Mouse (Mus musculus): ENCODE data around the gene Kalrn. TPM values are rescaled to one million over a fixed set of nuclear protein-coding genes. Genes with fewer than 3 reads are reported as not detected.

Gene Kalrn
- total RNA-seq (2021): 10 to 100 TPM; 17.6 to 20.2 TPM
- long read RNA-seq, experiment 1, partial matches to known transcripts: 1 of 5 reads
- long read RNA-seq, experiment 1, other reads (novel, unspliced or antisense): 3 of 5 reads
- long read RNA-seq, experiment 2, partial matches to known transcripts: 1 of 5 reads
- long read RNA-seq, experiment 2, other reads (novel, unspliced or antisense): 4 of 5 reads

- peak; percentile 91 for DNase-seq
Measured at GRCm38 (mm10) chr16:34573151-34573802, at the start of gene Kalrn. Gene Kalrn (minus strand): TSS chr16:34573532.

GRCm38 (mm10) chr16:34614021-34614420, 40.7 kb upstream of the Kalrn start:
- no peak for DNase-seq

GRCm38 (mm10) chr16:34610137-34610536, 36.8 kb upstream of the Kalrn start:
- DNase-seq: no peak

- DNase-seq: peak; percentile 16
Measured at GRCm38 (mm10) chr16:34605679-34606078, 32.3 kb upstream of the Kalrn start.

DNA sequence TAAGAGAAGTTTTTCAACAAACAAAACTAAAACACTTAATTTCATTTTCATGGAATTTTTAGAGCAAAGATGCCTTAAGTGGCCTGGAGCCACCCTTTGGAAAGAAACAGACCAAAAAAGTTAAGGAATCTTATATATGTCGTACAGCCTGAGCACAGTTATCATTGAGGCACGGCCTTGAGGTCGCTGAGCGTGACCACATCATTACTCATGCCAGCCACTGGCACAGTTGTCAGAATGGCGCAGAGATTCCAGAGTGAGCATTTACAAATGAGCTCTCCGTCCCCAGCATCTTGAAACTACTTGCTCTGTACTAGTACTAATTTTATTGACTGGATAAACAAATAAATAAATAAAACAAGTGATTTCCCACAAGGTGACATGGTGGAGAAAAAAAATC, 30.5 kb upstream of the Kalrn start:
- no peak for DNase-seq

DNA sequence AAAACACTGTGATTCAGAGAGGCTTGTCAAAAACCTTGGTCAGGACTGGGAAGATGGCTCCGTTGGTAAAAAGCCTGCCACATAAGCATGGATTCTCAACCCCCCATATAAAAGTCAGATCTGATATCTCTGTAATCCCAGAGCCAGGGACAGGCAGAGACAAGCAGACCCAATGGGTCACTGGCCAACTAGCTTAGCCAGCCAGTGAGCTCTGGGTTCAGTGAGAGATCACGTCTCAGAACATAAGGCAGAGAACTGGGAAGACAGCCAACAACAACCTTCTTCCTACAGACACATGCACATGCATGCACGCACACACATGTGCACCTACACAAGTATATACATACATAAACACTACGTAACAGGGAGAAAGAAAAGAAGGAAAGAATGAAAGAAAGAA, 29.7 kb upstream of the Kalrn start:
- no peak for DNase-seq

- DNase-seq: no peak
Measured at GRCm38 (mm10) chr16:34601954-34602353, 28.6 kb upstream of the Kalrn start.

GRCm38 (mm10) chr16:34595294-34595693, 22.0 kb upstream of the Kalrn start:
- no peak for DNase-seq

GRCm38 (mm10) chr16:34594597-34595262, 21.4 kb upstream of the Kalrn start:
- DNase-seq: no peak

GRCm38 (mm10) chr16:34592696-34593095, 19.4 kb upstream of the Kalrn start:
- DNase-seq: no peak

GRCm38 (mm10) chr16:34591934-34592333, 18.6 kb upstream of the Kalrn start:
- DNase-seq: no peak

DNA sequence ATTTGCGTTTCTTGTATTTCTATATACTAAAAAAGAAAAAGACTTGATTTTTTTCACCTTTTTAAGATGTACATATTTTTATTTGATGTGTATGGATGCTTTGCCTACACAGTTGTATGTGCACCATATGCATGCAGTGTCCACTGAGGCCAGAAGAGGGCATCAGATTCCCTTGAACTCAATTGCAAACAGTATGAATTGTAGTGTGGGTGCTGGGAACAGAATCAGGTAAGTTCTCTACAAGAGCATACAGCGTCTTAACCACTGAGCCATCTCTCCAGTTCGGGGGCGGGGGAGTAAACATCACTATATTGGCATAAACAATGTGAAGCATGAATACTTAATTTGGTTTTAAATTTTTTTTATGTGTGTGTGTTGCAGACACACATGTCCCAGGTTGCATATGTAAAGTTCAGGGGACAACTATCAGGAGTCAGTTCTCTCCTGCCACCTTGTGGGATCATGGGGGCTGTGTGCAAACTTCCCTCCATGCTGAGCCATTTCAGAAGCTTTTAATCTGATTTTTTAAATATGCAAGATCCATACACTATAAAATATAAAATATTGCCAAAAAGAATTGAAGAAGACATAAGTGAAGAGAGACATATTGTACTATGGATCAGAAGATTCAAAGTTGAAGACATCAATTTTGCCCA, 6.5 kb upstream of the Kalrn start:
- no peak for DNase-seq

DNA sequence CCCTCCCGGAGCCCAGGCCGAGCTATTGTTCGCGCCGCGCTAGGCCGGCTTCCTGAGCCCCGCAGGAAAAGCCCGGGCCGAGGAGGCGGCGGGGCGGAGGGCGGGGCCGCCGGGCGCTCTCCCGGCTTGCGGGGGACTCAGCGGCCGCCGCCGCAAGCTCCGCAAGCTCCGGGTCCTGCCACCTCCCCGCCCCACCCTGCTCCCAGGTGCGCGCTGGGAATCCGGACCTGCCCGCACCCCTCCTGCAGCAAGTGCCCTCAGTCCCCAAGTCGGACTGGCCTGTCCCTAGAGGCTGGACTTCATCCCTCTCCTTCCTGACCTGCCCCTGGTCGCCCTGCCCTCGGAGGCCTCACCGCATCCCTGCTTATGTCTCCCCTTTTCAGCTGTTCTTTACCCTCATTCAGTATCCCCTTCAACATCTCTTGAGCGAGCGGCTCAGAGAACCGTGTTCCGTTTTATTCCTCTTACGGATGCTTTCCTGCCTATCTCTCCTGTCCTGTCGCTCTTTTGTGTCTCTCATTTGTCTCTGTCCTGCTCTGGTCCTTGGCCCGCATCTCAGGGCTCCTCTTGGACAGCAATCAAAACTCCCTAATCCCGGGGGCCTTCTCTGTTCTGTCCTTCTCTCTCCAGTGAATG, 642 bp upstream of the Kalrn start:
- no peak for DNase-seq

DNA sequence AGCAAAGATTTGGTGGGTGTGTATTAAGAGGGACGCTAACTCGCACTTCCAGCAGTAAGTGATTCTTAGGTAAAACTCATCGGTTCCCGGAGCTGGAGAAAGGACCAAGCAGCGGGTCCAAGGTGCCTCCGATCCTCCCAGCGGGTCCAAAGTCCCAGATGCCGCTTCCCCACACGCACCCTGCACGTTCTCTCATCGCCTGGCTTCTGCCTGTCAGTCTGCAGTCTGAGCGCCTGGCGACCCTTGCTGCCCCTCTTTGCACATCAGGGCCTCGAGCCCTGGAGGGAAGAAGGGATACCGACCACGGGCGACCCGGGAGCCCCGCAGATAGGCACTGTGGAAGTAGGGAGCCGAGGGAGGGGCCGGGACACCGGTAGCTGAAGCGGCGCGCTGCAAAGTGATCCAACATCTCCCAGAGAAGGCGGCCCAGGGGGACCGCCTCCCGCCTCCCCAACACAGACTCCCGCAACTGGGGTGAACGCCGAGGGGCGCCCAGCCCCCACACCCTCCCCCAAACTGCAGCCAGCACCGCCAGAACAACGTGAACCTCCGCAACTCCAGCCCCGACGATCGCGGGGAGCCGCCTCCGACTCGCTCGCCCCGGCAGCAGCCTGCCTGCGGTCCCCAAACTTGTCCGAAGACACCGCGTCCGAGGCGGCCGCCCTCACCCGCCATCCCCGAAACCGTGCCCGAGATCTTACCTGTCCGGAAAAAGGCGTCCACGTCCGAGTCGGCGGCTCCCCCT, 754 bp downstream of the Kalrn start:
- peak; percentile 48 for DNase-seq

- DNase-seq: peak; percentile 10
Measured at GRCm38 (mm10) chr16:34571931-34572405, 1.4 kb downstream of the Kalrn start.

GRCm38 (mm10) chr16:34569897-34570296, 3.4 kb downstream of the Kalrn start:
- no peak for DNase-seq

DNA sequence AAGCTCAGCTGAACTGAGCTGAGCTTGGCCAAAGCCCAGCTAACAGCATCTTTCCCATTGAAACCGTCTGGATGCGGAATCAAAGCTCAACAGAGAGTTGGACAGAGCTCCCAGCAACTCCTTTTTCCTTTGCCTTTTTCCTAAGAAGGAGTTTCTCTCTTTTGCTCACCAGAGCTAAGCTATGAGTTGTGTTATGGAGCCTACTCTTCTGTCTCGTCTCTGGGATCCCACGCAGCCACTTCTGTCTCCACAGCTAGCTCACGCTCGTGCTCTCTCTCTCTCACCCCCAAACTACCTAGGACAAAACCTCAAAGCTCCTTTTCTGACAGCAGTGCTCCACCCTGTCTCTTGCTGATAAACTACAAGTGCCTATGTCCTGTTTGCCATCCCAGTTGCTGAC, 4.5 kb downstream of the Kalrn start:
- no peak for DNase-seq

GRCm38 (mm10) chr16:34563593-34564280, 9.6 kb downstream of the Kalrn start:
- no peak for DNase-seq

DNA sequence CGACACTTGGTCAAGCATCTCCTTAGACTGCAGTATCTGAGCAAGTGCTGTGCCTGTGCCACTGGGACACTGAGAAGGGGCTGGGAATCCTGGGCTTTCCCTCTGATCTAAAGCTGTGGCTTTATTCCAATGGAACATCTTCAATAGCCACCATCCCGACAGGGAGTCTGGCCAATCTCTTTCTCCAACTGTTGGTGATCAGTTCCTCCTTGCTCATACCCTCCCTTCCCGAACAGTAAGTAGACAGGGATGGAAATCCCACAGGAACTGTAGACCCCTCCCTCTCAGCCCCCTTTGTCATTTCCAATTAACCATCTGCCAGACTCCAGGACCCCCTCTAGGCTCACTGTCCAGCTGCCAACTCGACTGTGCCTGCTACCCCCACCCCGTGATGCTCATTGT, 11.6 kb downstream of the Kalrn start:
- DNase-seq: no peak

- no peak for DNase-seq
Measured at GRCm38 (mm10) chr16:34560814-34561213, 12.5 kb downstream of the Kalrn start.

- no peak for DNase-seq
Measured at GRCm38 (mm10) chr16:34560411-34560810, 12.9 kb downstream of the Kalrn start.

Data from gastrocnemius, postnatal 10 days (tissue).